Mouse (Mus musculus): ENCODE data around the gene Spink8. TPM values are rescaled to one million over a fixed set of nuclear protein-coding genes. Genes with fewer than 3 reads are reported as not detected.
A peak's percentile ranks its signal among the peaks of the same experiment; 100 is the strongest.
"Not testable (repeated sequence)": the region's sequence is repeated elsewhere in the genome, so short reads cannot be mapped to it uniquely, and the experiment has no call there.

Spink8 gene
- 1 to 10 TPM; 2.3 to 4.3 TPM for total RNA-seq (2021)
- long read RNA-seq, experiment 1, partial matches to known transcripts = 0 of 3 reads
- long read RNA-seq, experiment 1, other reads (novel, unspliced or antisense) = 0 of 3 reads
- long read RNA-seq, experiment 2, partial matches to known transcripts = 0 of 2 reads
- long read RNA-seq, experiment 2, other reads (novel, unspliced or antisense) = 1 of 2 reads

DNA sequence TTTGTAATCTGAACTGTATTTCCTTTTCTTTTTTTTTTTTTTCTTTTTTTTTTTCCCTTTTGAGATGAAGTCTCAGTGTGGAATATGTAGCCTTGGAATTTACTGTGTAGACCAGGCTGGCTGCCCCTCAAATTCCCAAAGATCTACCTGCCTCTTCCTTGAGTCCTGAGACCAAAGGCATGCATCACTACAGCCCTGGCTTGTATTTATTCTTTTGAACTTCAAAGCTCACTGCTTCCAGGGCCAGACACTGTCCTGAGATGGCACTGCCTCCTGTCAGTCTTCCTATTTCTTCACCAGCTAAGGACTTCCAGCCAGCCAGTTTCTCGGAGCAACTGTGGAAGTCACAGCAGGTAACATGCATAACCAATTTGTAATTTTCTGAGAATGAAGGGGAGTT lies at the start of gene Spink8:
Spink8 (plus strand) TSS at position 301 of the 400 bp plus-strand sequence.
- no peak for DNase-seq (ENCODE audit: low spot score in 2 of 2)

DNA sequence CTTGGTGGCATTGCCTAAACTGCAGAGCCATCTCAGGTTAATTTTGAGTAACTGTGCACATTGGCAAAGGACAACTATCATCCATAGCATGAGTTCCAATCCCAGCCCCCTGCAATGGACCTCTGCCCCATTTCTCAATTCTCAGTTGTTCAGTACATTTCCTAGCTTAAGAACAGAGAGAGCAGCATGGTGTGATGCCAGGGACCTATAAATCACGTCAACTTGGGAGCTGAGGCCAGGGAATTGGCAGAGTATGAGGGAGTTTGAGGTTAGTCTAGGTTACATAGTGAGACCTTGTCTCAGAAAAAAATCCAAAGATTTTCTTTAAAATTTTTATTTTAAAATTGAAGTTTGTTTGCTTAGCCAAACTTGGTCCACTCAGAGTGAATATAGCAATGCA lies 45.2 kb upstream of the Spink8 start:
- not testable (repeated sequence) for DNase-seq (ENCODE audit: low spot score in 2 of 2)

DNA sequence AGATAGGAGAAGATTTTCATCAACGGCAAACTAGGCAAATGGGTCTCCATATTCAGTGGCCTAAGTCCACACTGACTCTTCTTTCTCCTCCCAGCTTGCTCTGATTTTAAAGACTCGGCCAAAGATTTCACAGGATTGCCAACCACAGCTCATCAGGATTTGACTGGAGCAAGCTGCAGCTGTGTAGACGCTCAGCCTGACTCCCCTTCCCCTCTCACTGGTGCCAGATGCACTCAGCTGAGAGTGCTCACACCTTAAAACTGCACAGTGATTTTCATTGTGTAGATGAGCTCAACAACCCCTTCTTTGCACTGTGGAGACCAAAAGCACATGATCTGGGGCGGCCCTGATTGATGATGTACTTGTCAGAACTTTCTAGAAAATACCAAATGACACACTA lies 21.5 kb upstream of the Spink8 start, which contains the start of gene Fbxw27:
Fbxw27 (minus strand) TSS at position 101 of the 400 bp plus-strand sequence.
- DNase-seq (ENCODE audit: low spot score in 2 of 2) = not testable (repeated sequence)

DNA sequence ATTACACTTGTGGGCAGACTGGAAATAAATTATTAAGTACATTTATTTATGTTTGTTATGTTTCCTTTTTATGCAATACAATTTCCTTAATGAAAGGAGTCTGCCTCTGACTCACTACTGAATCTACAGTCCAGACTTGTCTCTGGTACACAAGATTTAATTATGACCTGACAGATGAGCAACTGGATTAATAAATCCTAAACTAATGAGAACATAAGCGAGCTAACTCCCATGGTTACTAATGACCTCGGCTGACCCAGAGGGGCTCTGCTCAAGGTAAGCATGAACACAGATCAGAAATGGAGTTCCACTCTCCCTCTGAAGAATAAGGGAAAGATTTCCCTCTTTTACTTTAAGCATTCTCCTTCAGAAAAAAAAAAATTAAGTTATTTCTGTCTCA lies 16.9 kb upstream of the Spink8 start:
- DNase-seq (ENCODE audit: low spot score in 2 of 2) = no peak

DNA sequence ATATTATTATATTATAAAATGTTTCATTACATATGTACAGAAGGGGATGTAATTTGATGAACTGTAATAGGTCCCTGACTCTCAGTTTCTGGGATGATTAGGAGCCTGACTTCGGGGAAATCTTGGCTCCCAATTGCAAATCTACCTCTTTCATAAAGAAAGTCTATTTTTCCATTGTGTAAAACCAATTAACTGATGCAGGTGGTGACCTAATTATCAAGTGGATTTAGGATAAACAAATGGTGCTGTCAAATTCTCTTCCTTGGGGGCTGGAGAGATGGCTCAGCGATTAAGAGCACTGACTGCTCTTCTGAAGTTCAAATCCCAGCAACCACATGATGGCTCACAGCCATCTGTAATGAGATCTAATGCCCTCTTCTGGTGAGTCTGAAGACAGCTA lies 16.3 kb upstream of the Spink8 start:
- DNase-seq (ENCODE audit: low spot score in 2 of 2) = no peak

DNA sequence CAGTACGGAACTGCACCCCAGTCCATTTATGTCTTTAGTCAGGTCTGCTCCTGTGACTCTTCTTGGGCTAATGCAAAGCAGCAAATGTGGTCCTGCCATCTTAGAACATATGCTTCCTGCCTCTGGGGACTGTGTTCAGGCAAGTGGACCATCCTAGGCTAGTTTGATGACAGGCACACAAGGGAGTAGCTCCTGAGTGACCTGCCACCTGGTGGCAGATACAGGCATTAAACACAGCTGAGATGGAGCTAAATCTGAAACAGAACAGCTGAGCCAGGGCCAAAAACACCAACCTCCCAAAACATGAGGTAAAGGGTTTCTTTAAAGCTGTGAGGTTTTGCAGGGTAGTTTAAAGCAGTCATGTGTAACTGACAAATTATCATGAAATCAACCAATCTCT lies 14.0 kb upstream of the Spink8 start:
- DNase-seq (ENCODE audit: low spot score in 2 of 2) = peak; percentile 1 to 8

DNA sequence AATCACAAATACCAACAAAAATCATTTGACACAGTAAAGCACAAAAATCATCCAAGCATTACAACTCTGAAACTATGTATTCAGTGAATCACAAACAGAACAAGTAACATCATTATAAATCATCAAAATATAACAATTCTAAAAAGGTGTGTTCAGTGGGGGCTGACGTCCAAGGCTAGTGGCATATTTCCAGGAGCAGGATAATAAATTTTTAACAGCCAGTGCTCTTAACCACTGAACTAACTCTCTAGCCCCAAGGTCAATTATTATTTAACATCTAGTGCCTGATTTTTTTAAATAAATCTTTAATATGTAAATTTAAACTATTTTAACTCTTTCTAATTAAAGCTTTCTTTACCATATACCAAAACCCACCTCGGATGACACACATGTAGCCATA lies 6.5 kb upstream of the Spink8 start:
- DNase-seq (ENCODE audit: low spot score in 2 of 2) = not testable (repeated sequence)

DNA sequence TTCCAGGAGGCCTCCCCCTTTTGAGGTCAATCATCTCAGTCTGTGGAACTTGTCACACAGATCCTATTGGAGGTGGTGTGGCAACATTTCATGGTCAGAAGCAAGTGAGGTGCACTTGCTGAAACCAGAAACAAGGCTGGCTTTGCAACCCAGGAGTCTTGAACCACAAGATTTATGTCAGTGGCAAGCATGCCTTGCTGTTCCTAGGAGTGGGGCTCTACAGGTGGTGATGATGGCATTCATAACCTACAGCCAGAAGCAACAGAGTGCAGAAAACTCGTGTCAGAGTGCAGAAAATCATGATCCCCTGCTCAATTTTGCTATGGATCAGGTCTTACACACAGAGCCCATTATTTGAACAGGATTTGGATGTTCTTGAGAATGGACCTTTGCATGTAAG lies 5.8 kb upstream of the Spink8 start:
- DNase-seq (ENCODE audit: low spot score in 2 of 2) = no peak

DNA sequence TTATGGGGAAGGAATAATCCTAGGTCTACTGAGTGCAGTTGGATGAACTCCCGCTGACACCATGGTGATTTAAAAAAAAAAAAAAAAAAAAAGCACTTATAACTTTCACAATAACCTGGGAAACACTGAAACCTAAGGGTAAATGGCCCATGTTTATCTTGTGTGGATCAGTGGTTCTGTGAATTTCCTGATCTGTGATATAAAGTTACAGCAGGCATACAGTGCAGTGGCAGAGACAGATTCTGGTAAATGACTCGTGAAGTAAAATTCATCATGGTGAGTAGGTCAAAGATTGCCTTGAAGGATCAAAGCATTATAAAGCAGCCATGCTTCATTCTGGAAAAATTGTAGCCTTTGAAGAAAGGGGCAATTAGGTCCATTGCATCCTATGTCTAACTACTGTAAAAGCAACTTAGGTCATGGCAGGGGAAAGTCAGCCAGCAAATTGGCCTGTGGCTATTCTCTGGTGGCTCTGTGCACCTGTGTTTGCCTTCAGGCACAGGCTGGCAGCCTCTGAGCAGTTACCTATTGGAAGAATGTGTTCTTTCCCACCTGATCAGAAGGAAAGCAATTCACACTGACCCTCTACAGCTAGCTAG lies 5.3 kb upstream of the Spink8 start:
- no peak for DNase-seq (ENCODE audit: low spot score in 2 of 2)

DNA sequence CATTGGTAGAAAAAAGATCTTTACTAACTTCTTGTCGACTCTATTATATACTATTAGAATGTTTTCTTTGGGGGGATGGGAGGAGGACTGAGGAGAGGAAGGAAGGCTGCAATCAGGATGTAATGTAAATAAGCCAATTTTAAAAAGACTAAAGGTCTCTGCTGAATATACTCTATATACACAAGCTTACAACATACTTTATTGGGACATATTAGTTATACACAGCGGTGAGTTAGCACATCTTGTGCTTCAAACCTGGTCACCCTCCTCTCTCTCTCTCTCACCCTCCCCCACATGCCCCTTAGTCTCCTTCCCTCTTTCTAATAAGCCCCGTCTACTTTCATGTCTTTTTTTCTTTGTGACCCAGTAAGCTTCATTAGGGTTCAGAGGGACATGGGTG lies 4.2 kb upstream of the Spink8 start:
- DNase-seq (ENCODE audit: low spot score in 2 of 2) = no peak

DNA sequence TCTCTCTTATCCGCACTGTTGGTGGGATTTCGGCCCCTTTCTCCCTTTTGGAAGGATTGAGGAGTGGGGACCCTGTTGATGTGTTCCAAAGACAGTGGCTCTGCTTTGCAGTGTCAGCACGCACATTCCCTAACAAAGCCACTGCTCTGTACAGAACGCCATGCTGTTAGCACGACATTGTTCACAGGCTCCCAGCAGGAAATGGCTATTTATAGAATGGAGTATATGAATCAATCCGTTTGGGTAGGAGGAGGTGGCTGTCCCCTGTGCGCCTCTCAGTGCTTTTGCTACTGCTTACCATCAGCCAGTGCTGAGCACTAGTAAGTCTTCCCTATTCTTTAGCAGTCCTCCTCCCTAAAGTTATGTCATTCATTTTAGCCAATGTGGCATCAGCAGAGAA lies 1.3 kb downstream of the Spink8 start:
- DNase-seq (ENCODE audit: low spot score in 2 of 2) = peak; percentile 2 to 10

DNA sequence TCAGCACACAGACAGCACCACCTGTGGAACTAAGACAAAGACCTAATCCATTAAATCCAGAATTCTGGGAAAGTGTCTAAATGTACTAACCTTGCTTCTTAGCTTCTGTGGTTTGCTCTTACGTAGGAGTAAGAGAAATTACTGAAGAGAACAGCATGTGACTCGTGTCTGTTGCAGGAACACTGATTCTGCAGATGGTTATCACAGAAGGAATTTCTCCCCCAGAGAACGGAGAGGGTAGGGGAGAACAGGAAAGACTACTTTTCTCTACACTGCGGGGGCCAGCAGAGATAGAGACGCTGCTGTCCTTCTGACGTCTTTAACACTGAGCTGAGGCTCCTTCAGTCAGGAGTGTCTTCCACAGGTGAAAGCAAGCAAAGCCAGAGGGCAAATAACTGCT lies 4.3 kb downstream of the Spink8 start:
- peak; percentile 2 to 15 for DNase-seq (ENCODE audit: low spot score in 2 of 2)

DNA sequence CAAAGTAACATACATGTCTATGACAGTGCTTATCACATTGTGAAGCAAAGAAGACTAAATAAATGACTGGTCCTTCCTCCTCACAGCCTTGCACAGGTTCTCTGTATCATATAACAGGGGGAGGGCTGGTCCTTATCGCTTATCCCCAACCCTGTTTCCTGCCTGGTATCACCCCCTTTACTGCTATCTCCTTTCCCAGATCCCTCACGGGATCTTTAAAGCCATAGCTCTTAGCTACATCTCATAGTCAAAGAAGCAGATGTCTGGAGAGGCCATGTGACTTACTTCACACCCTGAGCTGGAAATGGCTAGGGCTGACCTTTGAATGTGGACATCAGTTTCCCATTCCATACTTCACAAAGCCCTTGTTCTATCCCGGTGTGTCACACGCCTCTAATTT lies 13.7 kb downstream of the Spink8 start:
- DNase-seq (ENCODE audit: low spot score in 2 of 2) = no peak

DNA sequence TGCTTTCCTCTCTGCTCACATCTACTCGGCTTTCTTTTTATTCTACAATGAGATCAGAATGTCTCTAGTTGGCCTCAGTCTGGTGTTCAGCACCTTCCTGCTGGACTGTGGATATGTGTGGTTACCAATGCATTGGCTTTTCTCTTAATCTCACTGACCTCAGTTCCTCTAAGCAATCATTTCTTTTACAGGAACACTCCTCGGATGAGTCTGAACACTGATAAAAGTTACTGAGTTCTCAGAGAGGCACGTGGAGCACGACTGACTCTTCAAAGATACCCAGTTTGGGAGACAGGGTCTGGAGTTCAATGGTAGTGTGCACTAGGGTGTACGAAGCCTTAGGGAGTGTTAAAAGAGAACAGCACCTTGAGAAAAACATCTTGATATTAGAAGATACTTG lies 14.1 kb downstream of the Spink8 start:
- DNase-seq (ENCODE audit: low spot score in 2 of 2) = no peak

DNA sequence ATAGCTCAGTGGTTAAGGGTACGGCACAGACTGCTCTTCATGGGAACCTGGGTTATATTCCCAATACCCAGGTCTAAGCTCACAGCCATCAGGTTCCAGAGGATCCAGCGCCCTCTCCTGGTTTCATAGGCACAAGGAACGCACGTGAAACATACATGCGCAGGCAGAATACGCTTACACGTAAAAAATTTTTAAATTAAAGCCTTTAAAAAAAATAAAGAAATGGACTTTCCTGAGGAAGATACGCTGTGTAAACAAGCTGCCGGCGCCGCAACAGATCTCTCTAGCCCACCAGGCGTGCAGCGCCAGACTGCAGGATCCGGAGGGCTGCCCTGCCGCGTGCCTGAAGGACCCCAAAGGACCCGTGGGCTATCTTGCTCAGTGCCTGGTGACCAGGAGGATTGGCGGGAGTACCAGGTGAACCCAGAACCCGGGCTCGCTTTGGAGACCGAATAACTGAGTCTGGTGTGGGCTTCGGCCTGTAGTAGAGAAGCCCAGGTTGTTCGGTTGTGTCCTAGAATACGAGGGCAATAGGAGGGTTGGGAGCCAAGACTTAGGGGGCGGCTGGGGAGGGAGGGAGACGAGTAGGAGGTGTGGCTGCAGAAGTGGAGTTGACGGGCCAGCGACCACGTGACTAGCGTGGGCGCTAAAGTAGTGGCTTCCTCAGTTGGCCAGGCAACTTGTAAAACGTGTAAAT lies 20.5 kb downstream of the Spink8 start, which contains the start of gene Nme6:
Nme6 (plus strand) TSS at position 359 of the 697 bp plus-strand sequence.
- DNase-seq (ENCODE audit: low spot score in 2 of 2) = peak; percentile 82 to 84

DNA sequence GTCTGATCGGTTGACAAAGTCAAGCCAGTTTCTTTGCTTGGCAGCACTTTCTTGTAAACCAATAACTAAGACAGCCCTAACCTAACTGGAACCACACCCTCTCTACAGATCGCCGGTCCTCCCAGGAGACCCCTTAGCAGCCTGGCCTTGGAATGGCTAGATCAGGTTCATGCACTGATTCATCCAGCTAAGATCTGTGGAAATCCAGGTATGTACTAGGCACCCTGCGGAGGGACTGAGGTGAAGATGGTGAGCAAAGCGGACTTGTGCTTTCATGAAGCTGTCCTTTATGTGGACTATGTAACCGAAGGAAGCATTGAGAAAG lies 21.0 kb downstream of the Spink8 start:
- DNase-seq (ENCODE audit: low spot score in 2 of 2) = no peak

DNA sequence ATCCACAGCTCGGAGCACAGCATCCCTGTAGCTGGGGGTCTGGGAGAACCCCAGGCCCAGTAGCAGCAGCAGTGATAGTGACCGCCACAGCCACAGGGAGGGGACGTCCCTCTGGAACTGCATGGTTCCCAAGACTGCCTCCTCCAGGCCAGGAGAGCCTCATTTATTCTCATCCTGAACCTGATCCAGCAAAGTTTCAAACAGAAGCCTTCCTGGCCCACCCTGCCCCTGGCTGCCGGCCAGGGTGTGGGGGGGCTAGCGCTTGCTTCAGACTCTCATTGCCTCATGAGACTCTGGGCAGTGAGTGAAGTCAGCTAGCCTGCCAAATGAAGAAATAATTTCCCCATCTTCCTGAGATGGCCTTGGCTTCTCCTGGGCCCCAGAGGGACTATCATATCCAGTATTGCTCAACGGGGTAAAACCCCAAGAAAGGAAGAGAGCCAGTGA lies 37.3 kb downstream of the Spink8 start, which contains the start of gene Camp:
Camp (minus strand) TSS at position 306 of the 447 bp plus-strand sequence.
- no peak for DNase-seq (ENCODE audit: low spot score in 2 of 2)

DNA sequence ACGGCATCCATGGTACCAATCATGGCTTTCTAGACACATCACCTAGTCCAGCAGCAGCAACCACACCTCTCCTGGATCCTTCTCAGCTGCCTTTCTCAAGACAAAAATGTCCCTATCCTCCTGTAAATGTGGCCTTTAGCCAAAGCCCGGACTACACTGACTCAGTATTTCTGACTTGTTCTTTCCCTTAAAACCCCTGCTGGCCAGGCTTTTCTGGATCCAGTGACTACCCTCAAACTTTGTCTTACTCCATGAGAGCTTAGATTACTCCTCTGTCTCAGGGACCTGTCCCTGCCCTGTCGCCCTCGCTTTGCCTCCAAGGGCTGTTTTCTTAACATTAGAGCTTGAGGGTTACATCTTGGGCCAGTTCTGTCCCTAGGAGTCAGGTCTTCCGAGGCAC lies 38.0 kb downstream of the Spink8 start:
- DNase-seq (ENCODE audit: low spot score in 2 of 2) = no peak

DNA sequence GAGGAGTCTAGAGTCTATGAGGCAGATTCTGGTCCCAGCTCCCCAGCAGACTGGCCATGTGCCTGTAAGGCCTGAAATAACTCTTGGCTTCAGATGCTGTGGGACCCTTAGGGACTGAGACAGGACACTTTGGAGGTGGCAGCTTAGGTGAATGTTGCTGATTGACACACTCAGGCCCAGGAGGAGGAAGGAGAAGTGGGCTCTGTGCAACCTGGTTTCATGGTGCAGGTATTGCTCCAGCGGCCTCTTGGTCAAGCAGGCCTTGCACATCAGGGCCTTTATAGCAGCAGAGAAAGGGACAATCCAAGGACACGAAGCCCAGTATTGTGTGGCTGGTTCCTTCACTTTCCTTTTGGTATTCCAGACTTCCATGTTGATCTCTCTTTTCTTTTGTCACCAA lies 42.3 kb downstream of the Spink8 start:
- DNase-seq (ENCODE audit: low spot score in 2 of 2) = no peak

DNA sequence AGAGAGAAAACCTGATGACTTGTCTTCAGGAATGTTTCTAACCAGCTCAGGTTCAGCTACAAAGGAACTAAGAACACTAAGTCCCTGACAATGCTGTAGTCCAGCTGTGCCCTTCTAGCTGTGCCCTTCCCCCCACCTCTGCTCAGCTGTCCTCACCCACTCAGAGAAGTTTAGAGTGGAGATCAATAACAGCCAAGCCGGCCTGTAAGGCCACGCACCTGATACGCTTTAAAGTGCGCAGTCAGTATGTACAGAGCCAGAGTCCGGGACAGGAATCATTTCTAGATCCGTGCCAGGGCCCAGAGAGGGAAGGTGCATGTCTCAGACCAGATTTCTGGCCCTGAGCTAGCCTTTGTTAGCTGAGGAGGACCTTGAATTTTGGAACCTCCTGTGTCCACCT lies 43.9 kb downstream of the Spink8 start:
- DNase-seq (ENCODE audit: low spot score in 2 of 2) = no peak

DNA sequence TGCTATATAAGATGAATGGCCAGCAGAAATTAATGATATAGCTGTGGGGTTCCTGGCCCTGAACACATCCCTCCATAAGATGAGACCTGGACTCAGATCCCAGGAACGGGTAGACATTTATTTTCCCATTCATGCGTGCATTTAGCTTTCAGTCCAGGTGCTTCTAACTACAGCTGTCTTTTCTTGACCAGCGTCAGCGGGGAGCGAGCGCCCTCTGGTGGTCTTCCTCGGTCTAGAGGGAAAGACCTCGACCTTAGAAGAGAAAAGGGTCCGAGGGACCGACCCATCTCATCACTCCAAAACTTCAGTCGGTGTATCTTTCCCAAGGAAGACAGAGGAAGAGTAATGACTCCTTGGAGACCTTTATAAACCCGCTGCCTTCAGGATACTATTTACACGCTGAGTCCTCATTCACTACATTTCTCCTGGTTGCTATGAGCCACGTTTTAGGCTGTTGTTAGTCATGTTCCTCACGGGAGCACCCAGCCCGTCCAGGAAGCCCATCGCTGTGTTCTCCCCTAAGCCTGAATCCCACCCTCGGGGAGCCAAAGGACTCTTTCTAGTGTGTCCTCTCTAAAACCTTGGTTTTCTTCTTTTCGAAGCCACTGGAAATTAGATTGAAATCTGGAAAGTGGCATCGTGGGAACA lies 50.4 kb downstream of the Spink8 start:
- peak; percentile 76 to 86 for DNase-seq (ENCODE audit: low spot score in 2 of 2)

DNA sequence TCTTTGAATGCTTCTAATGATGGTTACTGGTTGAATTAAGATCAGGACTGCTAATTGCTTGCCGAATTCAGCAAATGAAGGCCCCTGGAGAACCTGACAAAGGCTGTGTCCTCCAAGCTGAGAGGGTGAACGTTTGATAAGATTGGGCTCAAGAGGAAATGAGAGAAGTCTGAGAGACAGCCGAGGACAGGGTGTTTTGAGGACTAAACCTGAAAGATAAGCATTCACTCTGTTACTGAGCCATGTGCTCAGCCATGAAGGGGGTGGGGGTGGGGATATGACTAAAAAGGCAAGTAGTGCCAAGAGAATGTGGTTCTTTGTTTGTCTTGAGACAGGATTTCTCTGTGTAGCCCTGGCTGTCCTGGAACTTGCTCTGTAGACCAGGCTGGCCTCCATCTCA lies 51.0 kb downstream of the Spink8 start:
- DNase-seq (ENCODE audit: low spot score in 2 of 2) = no peak
